Mouse (Mus musculus) spleen, postnatal 36 days (tissue): Measurements from ENCODE around the gene Gm11060.

Source experiments
- DNase-seq, 2 experiments: peaks; one replicate each; pipeline ENCODE4 v3.0.0; 2022; ENCODE audit warnings: low spot score in 2 of 2, mixed read lengths in 1 of 2

Gene Gm11060

GRCm38 (mm10) chr2:105091718-105092117 lies at the start of gene Gm11060:
Gene Gm11060, plus strand, starts transcription at chr2:105092018.
- no peak for DNase-seq

GRCm38 (mm10) chr2:105043152-105043551 lies 48.7 kb upstream of the Gm11060 start:
- no peak for DNase-seq

GRCm38 (mm10) chr2:105048301-105048700 lies 43.5 kb upstream of the Gm11060 start:
- DNase-seq, result no peak

- no peak for DNase-seq
Observed at GRCm38 (mm10) chr2:105055529-105055928, 36.3 kb upstream of the Gm11060 start.

GRCm38 (mm10) chr2:105058577-105059116 lies 33.2 kb upstream of the Gm11060 start:
- no peak for DNase-seq

- peak; percentile 13 to 14 for DNase-seq
Observed at GRCm38 (mm10) chr2:105062741-105063372, 29.0 kb upstream of the Gm11060 start.

- DNase-seq, result no peak
Observed at GRCm38 (mm10) chr2:105072496-105072895, 19.3 kb upstream of the Gm11060 start.

- no peak for DNase-seq
Observed at GRCm38 (mm10) chr2:105074196-105074595, 17.6 kb upstream of the Gm11060 start.

- no peak for DNase-seq
Observed at GRCm38 (mm10) chr2:105075809-105076208, 16.0 kb upstream of the Gm11060 start.

GRCm38 (mm10) chr2:105077151-105077550 lies 14.7 kb upstream of the Gm11060 start:
- no peak for DNase-seq

- DNase-seq, result no peak
Observed at GRCm38 (mm10) chr2:105082256-105082790, 9.5 kb upstream of the Gm11060 start.

- DNase-seq, result no peak
Observed at GRCm38 (mm10) chr2:105084035-105084434, 7.8 kb upstream of the Gm11060 start.

GRCm38 (mm10) chr2:105086081-105086480 lies 5.7 kb upstream of the Gm11060 start:
- DNase-seq, result no peak

GRCm38 (mm10) chr2:105088005-105088404 lies 3.8 kb upstream of the Gm11060 start:
- DNase-seq, result no peak

GRCm38 (mm10) chr2:105089083-105089482 lies 2.7 kb upstream of the Gm11060 start:
- DNase-seq, result no peak

- no peak for DNase-seq
Observed at GRCm38 (mm10) chr2:105089581-105090508, 2.0 kb upstream of the Gm11060 start.

- no peak for DNase-seq
Observed at GRCm38 (mm10) chr2:105090991-105091390, 827 bp upstream of the Gm11060 start.

- no peak for DNase-seq
Observed at GRCm38 (mm10) chr2:105097294-105097953, 5.6 kb downstream of the Gm11060 start.

- no peak for DNase-seq
Observed at GRCm38 (mm10) chr2:105099410-105099809, 7.6 kb downstream of the Gm11060 start.

- no peak for DNase-seq
Observed at GRCm38 (mm10) chr2:105100541-105100940, 8.7 kb downstream of the Gm11060 start.

- peak; percentile 15 to 19 for DNase-seq
Observed at GRCm38 (mm10) chr2:105108703-105109158, 16.9 kb downstream of the Gm11060 start.

- no peak for DNase-seq
Observed at GRCm38 (mm10) chr2:105114074-105114473, 22.3 kb downstream of the Gm11060 start.
